Comparison of ENCODE assay signal across 7 mouse cellular contexts in genomic region chr11:117685461-117685860, GRCm38 (mm10). TPM values are rescaled to one million over a fixed set of nuclear protein-coding genes. Genes with fewer than 3 reads are reported as not detected.
DNase-seq lines count a peak whose midpoint lies in the region; ATAC-seq and TF ChIP-seq lines count a peak whose summit lies in the region.

No protein-coding gene starts in this region.

- peaks cover 32% of the 10 kb centered on the region for H3K4me1 ChIP-seq in midbrain, embryonic 12.5 days
- peaks cover 22% of the 10 kb centered on the region for H3K4me1 ChIP-seq in midbrain, embryonic 10.5 days
- H3K4me1 ChIP-seq in stomach, embryonic 14.5 days (ENCODE audit: control insufficient read depth, insufficient read depth, low read length) = peaks cover 13% of the 10 kb centered on the region; the same call in 1 of the 2 replicates

- no peak overlapping the region for H3K27ac ChIP-seq in midbrain, embryonic 12.5 days (replicated peaks)
- no peak overlapping the region for H3K27ac ChIP-seq in midbrain, embryonic 10.5 days (replicated peaks)
- peak overlapping the region; percentile 77 for H3K27ac ChIP-seq in gastrocnemius, adult 2 months
- peak overlapping the region; percentile 35; the same call in 1 of the 2 replicates for H3K27ac ChIP-seq in stomach, embryonic 14.5 days (ENCODE audit: low read length)

- no peaks in the 10 kb centered on the region for H3K9me3 ChIP-seq in midbrain, embryonic 12.5 days
- no peaks in the 10 kb centered on the region for H3K9me3 ChIP-seq in midbrain, embryonic 10.5 days (replicated peaks)
- no peaks in the 10 kb centered on the region for H3K9me3 ChIP-seq in stomach, embryonic 14.5 days (ENCODE audit: control insufficient read depth, low read depth, low read length)

- H3K27me3 ChIP-seq in midbrain, embryonic 12.5 days = no peaks in the 10 kb centered on the region
- H3K27me3 ChIP-seq in midbrain, embryonic 10.5 days (ENCODE audit: low read depth, poor library complexity, severe bottlenecking) = no peaks in the 10 kb centered on the region
- no peaks in the 10 kb centered on the region for H3K27me3 ChIP-seq in stomach, embryonic 14.5 days (ENCODE audit: control insufficient read depth, insufficient read depth, low read length)

- intact Hi-C loops in gastrocnemius, adult 2 months (cut with DNase I) = no loop called here

- H3K4me3 ChIP-seq in midbrain, embryonic 12.5 days = no peak overlapping the region
- H3K4me3 ChIP-seq in midbrain, embryonic 10.5 days = no peak overlapping the region
- H3K4me3 ChIP-seq in gastrocnemius, adult 2 months = no peak overlapping the region
- no peak overlapping the region for H3K4me3 ChIP-seq in stomach, embryonic 14.5 days (ENCODE audit: low read depth, low read length)

- no peak overlapping the region for H3K4me2 ChIP-seq in midbrain, embryonic 12.5 days (replicated peaks)
- H3K4me2 ChIP-seq in stomach, embryonic 14.5 days (replicated peaks; ENCODE audit: low read depth, low read length) = no peak overlapping the region

- no peak for TF ChIP-seq CTCF in gastrocnemius, adult 2 months (IDR thresholded peaks at IDR 0.05)

- DNase-seq in midbrain, embryonic 10.5 days (ENCODE audit: low spot score) = no peak
- DNase-seq in gastrocnemius, adult 2 months = peak; percentile 76
- peak; percentile 59 to 82 for DNase-seq in kidney, adult 8-10 months
- no peak for DNase-seq in testis, postnatal 10 days (ENCODE audit: low spot score)
- no peak for DNase-seq in spleen, adult 12 weeks (ENCODE audit: low spot score)

- WGBS in midbrain, embryonic 12.5 days = 71% methylated on average over 3 of the region's 3 CpGs
- WGBS in midbrain, embryonic 10.5 days = 74% methylated on average over 3 of the region's 3 CpGs
- WGBS in stomach, embryonic 14.5 days = 40% methylated on average over 3 of the region's 3 CpGs

- 0 out of 2 replicates have a peak overlapping the region, but pooled peaks have one; percentile 34 for H3K9ac ChIP-seq in midbrain, embryonic 12.5 days (replicated peaks)
- H3K9ac ChIP-seq in stomach, embryonic 14.5 days (replicated peaks; ENCODE audit: low read depth, low read length) = no peak overlapping the region

- no peaks in the 10 kb centered on the region for H3K36me3 ChIP-seq in midbrain, embryonic 12.5 days
- H3K36me3 ChIP-seq in midbrain, embryonic 10.5 days = no peaks in the 10 kb centered on the region
- H3K36me3 ChIP-seq in stomach, embryonic 14.5 days (ENCODE audit: control insufficient read depth, insufficient read depth, low read length) = no peaks in the 10 kb centered on the region

- ATAC-seq in midbrain, embryonic 12.5 days (ENCODE audit: low FRiP score, low read depth) = no peak
- ATAC-seq in stomach, embryonic 14.5 days (ENCODE audit: insufficient number of reproducible peaks, insufficient read depth, low FRiP score, low read depth) = no peak

RNA-seq across cellular contexts. Expression of gene Tnrc6c, which starts 31.4 kb away (rescaled TPM):
- polyA plus RNA-seq in midbrain, embryonic 12.5 days (2016; fragmentation: Nextera tagmentation; extraction: Ambion mirVana) = 24.3 and 26.4 TPM in 2 replicates
- polyA plus RNA-seq in midbrain, embryonic 10.5 days (2016; fragmentation: Nextera tagmentation; extraction: Ambion mirVana) = 9.4 and 12.4 TPM in 2 replicates
- 10 to 100 TPM; 18.5 to 24.8 TPM for total RNA-seq in gastrocnemius, adult 2 months (2021)
- polyA plus RNA-seq in stomach, embryonic 14.5 days (2014; fragmentation: Nextera tagmentation; extraction: Ambion mirVana) = 15.5 TPM in 2 replicates

Comparison
In these comparisons a context has a peak if more than half of its experiments do, and no peak if none do; other contexts are left out.
1. H3K27ac ChIP-seq: peak in gastrocnemius, adult 2 months (single experiment) and stomach, embryonic 14.5 days (single experiment); none in midbrain, embryonic 12.5 days (single experiment) and midbrain, embryonic 10.5 days (single experiment).
2. DNase-seq: peak in gastrocnemius, adult 2 months (single experiment) and kidney, adult 8-10 months (2 of 2); none in midbrain, embryonic 10.5 days (single experiment), testis, postnatal 10 days (single experiment) and spleen, adult 12 weeks (single experiment).